Mouse (Mus musculus) liver, adult 2 months (tissue): ENCODE measurements at regions not wholly inside any gene's neighbourhood (a gene's known extent, or its start where the extent isn't known, plus 50 kb on each side); places are given as distances from the start of the nearest gene placed in this dataset.

Experiments
- DNase-seq: peaks from one replicate; pipeline ENCODE4 v3.0.0-alpha.2; 2011; ENCODE audit warnings: low read depth, low spot score; ENCODE audit errors: extremely low read depth
- H3K27ac ChIP-seq: fragments of 200-500 bp; replicated peaks from 2 replicates; pipeline ENCODE4 v1.5.1; 2012; ENCODE audit warnings: low read depth, mild to moderate bottlenecking, control low read depth, inconsistent platforms, low read length; ENCODE audit not compliant: insufficient read depth
- H3K27me3 ChIP-seq: fragments of 200-500 bp; 2 replicates; pipeline ENCODE4 v1.6.1; 2012; ENCODE audit warnings: mild to moderate bottlenecking, moderate library complexity, low read length, inconsistent platforms; ENCODE audit not compliant: control insufficient read depth, insufficient read depth
- H3K36me3 ChIP-seq: fragments of 200-500 bp; 2 replicates; pipeline ENCODE4 v1.6.1; 2012; ENCODE audit warnings: low read length, inconsistent platforms; ENCODE audit not compliant: control insufficient read depth, insufficient read depth
- H3K4me1 ChIP-seq: fragments of 200-500 bp; 2 replicates; pipeline ENCODE4 v1.6.1; 2011; ENCODE audit warnings: low read length; ENCODE audit not compliant: control insufficient read depth, insufficient read depth
- H3K4me3 ChIP-seq: fragments of 200-500 bp; 2 replicates; pipeline ENCODE4 v1.5.1; 2011; ENCODE audit warnings: low read depth, mild to moderate bottlenecking, control low read depth, low read length, moderate library complexity; ENCODE audit not compliant: insufficient read depth
- H3K79me2 ChIP-seq: fragments of 200-500 bp; 2 replicates; pipeline ENCODE4 v1.6.1; 2012; ENCODE audit warnings: inconsistent platforms, mild to moderate bottlenecking, low read length, moderate library complexity; ENCODE audit not compliant: control insufficient read depth, insufficient read depth
- H3K9ac ChIP-seq: fragments of 200-500 bp; 2 replicates; pipeline ENCODE4 v1.6.1; 2012; ENCODE audit warnings: low read depth, mild to moderate bottlenecking, control low read depth, inconsistent platforms, low read length
- CTCF ChIP-seq: fragments of 200-500 bp; IDR thresholded peaks from 2 replicates; pipeline ENCODE4 v1.5.1; 2011; ENCODE audit warnings: low read depth, low read length, control low read depth
- POLR2A ChIP-seq: fragments of 200-500 bp; IDR thresholded peaks from 2 replicates; pipeline ENCODE4 v1.6.1; 2011; ENCODE audit warnings: low read length, control low read depth; ENCODE audit not compliant: insufficient read depth; ENCODE audit errors: extremely low read depth
- WGBS: fragments of 180-500 bp; shearing (Covaris S2); methylation state at CpG from one replicate; pipeline ENCODE4 v1.1.7; 2018; 5-methylcytosine and 5-hydroxymethylcytosine counted together

GRCm38 (mm10) chr9:30369554-30370440 lies 57.1 kb upstream of the Snx19 start:
- Histone ChIP-seq H3K9ac (no peak overlapping the region), H3K27me3 (no peaks in the 10 kb centered on the region), H3K4me1 (no peaks in the 10 kb centered on the region), H3K4me3 (no peak overlapping the region), H3K36me3 (no peaks in the 10 kb centered on the region), H3K27ac (no peak overlapping the region), H3K79me2 (no peaks in the 10 kb centered on the region)
- 80% methylated on average over 11 of the region's 11 CpGs for WGBS
- TF ChIP-seq POLR2A (no peak), CTCF (no peak)
- no peak for DNase-seq

- 70% methylated on average over 2 of the region's 2 CpGs for WGBS
- Histone ChIP-seq H3K4me1 (no peaks in the 10 kb centered on the region), H3K36me3 (no peaks in the 10 kb centered on the region), H3K79me2 (no peaks in the 10 kb centered on the region), H3K9ac (no peak overlapping the region), H3K4me3 (no peak overlapping the region), H3K27ac (no peak overlapping the region), H3K27me3 (no peaks in the 10 kb centered on the region)
- no peak for TF ChIP-seq CTCF
- TF ChIP-seq POLR2A, result no peak
- no peak for DNase-seq
These were observed 56.1 kb upstream of the Snx19 start for GRCm38 (mm10) chr9:30370789-30371188.

GRCm38 (mm10) chr9:30376908-30377307 lies 50.0 kb upstream of the Snx19 start:
- TF ChIP-seq POLR2A (no peak), CTCF (no peak)
- H3K27me3 ChIP-seq, result no peaks in the 10 kb centered on the region
- no peak overlapping the region for H3K9ac ChIP-seq
- no peak overlapping the region for H3K27ac ChIP-seq
- H3K79me2 ChIP-seq, result no peaks in the 10 kb centered on the region
- no peak overlapping the region for H3K4me3 ChIP-seq
- no peak for DNase-seq
- no peaks in the 10 kb centered on the region for H3K36me3 ChIP-seq
- H3K4me1 ChIP-seq, result no peaks in the 10 kb centered on the region
- WGBS, result 64% methylated on average over 3 of the region's 3 CpGs
